In genomic region chr9:122064937-122065673, GRCm38 (mm10) we compare ENCODE assay signal across 8 mouse cellular contexts. TPM values are rescaled to one million over a fixed set of nuclear protein-coding genes. Genes with fewer than 3 reads are reported as not detected.
DNase-seq lines count a peak whose midpoint lies in the region; ATAC-seq and TF ChIP-seq lines count a peak whose summit lies in the region.

No protein-coding gene starts in this region.

- TF ChIP-seq EP300 in lung, postnatal 0 days (IDR thresholded peaks at IDR 0.05), result peak; percentile 94

- no peaks in the 10 kb centered on the region for H3K27me3 ChIP-seq in intestine, postnatal 0 days (replicated peaks; ENCODE audit: control insufficient read depth, insufficient read depth, low read length)
- H3K27me3 ChIP-seq in lung, postnatal 0 days (replicated peaks; ENCODE audit: insufficient read depth, low read length), result no peaks in the 10 kb centered on the region
- H3K27me3 ChIP-seq in midbrain, embryonic 14.5 days (ENCODE audit: control insufficient read depth, insufficient read depth, low read length), result no peaks in the 10 kb centered on the region
- no peaks in the 10 kb centered on the region for H3K27me3 ChIP-seq in forebrain, embryonic 14.5 days (replicated peaks; ENCODE audit: control insufficient read depth, insufficient read depth, low read length)
- H3K27me3 ChIP-seq in midbrain, embryonic 15.5 days (replicated peaks), result no peaks in the 10 kb centered on the region

- no peaks in the 10 kb centered on the region for H3K4me1 ChIP-seq in intestine, postnatal 0 days (replicated peaks; ENCODE audit: control insufficient read depth, insufficient read depth, low read length)
- H3K4me1 ChIP-seq in lung, postnatal 0 days (ENCODE audit: insufficient read depth, low read depth, low read length), result peaks cover 13% of the 10 kb centered on the region; the same call in 1 of the 2 replicates
- no peaks in the 10 kb centered on the region for H3K4me1 ChIP-seq in midbrain, embryonic 14.5 days (ENCODE audit: control insufficient read depth, insufficient read depth, low read length)
- H3K4me1 ChIP-seq in forebrain, embryonic 14.5 days (ENCODE audit: control insufficient read depth, insufficient read depth, low read length), result no peaks in the 10 kb centered on the region
- no peaks in the 10 kb centered on the region for H3K4me1 ChIP-seq in midbrain, embryonic 15.5 days

- no peaks in the 10 kb centered on the region for H3K9me3 ChIP-seq in intestine, postnatal 0 days (ENCODE audit: control insufficient read depth)
- no peaks in the 10 kb centered on the region for H3K9me3 ChIP-seq in lung, postnatal 0 days (ENCODE audit: low read length)
- no peaks in the 10 kb centered on the region for H3K9me3 ChIP-seq in midbrain, embryonic 14.5 days (ENCODE audit: control insufficient read depth, low read length)
- H3K9me3 ChIP-seq in forebrain, embryonic 14.5 days (replicated peaks; ENCODE audit: control insufficient read depth, low read length), result no peaks in the 10 kb centered on the region
- no peaks in the 10 kb centered on the region for H3K9me3 ChIP-seq in midbrain, embryonic 15.5 days

- ATAC-seq in intestine, postnatal 0 days, result no peak
- peak; percentile 74 for ATAC-seq in lung, postnatal 0 days
- no peak for ATAC-seq in midbrain, embryonic 14.5 days (ENCODE audit: low FRiP score, low TSS enrichment)
- ATAC-seq in forebrain, embryonic 14.5 days, result no peak
- no peak for ATAC-seq in midbrain, embryonic 15.5 days (replicated peaks)

- H3K4me2 ChIP-seq in intestine, postnatal 0 days (replicated peaks; ENCODE audit: low read depth), result no peak overlapping the region
- no peak overlapping the region for H3K4me2 ChIP-seq in lung, postnatal 0 days (replicated peaks; ENCODE audit: low read depth, low read length)
- H3K4me2 ChIP-seq in midbrain, embryonic 14.5 days (ENCODE audit: low read length), result no peak overlapping the region
- no peak overlapping the region for H3K4me2 ChIP-seq in forebrain, embryonic 14.5 days (ENCODE audit: low read length)
- H3K4me2 ChIP-seq in midbrain, embryonic 15.5 days, result no peak overlapping the region

- 75% methylated on average over 13 of the region's 13 CpGs for WGBS in intestine, postnatal 0 days
- 63% methylated on average over 13 of the region's 13 CpGs for WGBS in lung, postnatal 0 days
- WGBS in midbrain, embryonic 14.5 days, result 89% methylated on average over 13 of the region's 13 CpGs
- WGBS in forebrain, embryonic 14.5 days, result 88% methylated on average over 13 of the region's 13 CpGs
- 84% methylated on average over 13 of the region's 13 CpGs for WGBS in midbrain, embryonic 15.5 days

- TF ChIP-seq CTCF in gastrocnemius, adult 2 months (IDR thresholded peaks at IDR 0.05), result no peak
- TF ChIP-seq CTCF in intestine, postnatal 0 days (IDR thresholded peaks at IDR 0.05; ENCODE audit: low read depth), result no peak
- TF ChIP-seq CTCF in lung, postnatal 0 days (IDR thresholded peaks at IDR 0.05), result no peak

- peak overlapping the region; percentile 83 for H3K27ac ChIP-seq in gastrocnemius, adult 2 months
- peak overlapping the region; percentile 15 for H3K27ac ChIP-seq in intestine, postnatal 0 days (ENCODE audit: low read depth, low read length)
- peak overlapping the region; percentile 75 for H3K27ac ChIP-seq in lung, postnatal 0 days (ENCODE audit: low read length)
- no peak overlapping the region for H3K27ac ChIP-seq in midbrain, embryonic 14.5 days (replicated peaks; ENCODE audit: low read depth, low read length)
- H3K27ac ChIP-seq in forebrain, embryonic 14.5 days (ENCODE audit: low read depth, low read length), result no peak overlapping the region
- H3K27ac ChIP-seq in midbrain, embryonic 15.5 days, result no peak overlapping the region

- H3K36me3 ChIP-seq in intestine, postnatal 0 days (ENCODE audit: control insufficient read depth, insufficient read depth), result no peaks in the 10 kb centered on the region
- no peaks in the 10 kb centered on the region for H3K36me3 ChIP-seq in lung, postnatal 0 days (ENCODE audit: insufficient read depth, low read length)
- H3K36me3 ChIP-seq in midbrain, embryonic 14.5 days (ENCODE audit: control insufficient read depth, insufficient read depth, low read length), result no peaks in the 10 kb centered on the region
- H3K36me3 ChIP-seq in forebrain, embryonic 14.5 days (ENCODE audit: control insufficient read depth, insufficient read depth, low read length), result no peaks in the 10 kb centered on the region
- no peaks in the 10 kb centered on the region for H3K36me3 ChIP-seq in midbrain, embryonic 15.5 days (replicated peaks)

- intact Hi-C loops in gastrocnemius, adult 2 months (cut with DNase I), result loop anchor here (2.0 to 5.0 kb wide), 2 partner anchors 20 to 38 kb away; no protein-coding TSS in a partner anchor

- H3K4me3 ChIP-seq in gastrocnemius, adult 2 months, result no peak overlapping the region
- no peak overlapping the region for H3K4me3 ChIP-seq in intestine, postnatal 0 days (ENCODE audit: low read depth, low read length)
- H3K4me3 ChIP-seq in lung, postnatal 0 days (ENCODE audit: low read depth, low read length), result no peak overlapping the region
- H3K4me3 ChIP-seq in midbrain, embryonic 14.5 days (replicated peaks; ENCODE audit: low read depth, low read length), result no peak overlapping the region
- H3K4me3 ChIP-seq in forebrain, embryonic 14.5 days (ENCODE audit: low read depth, low read length), result no peak overlapping the region
- H3K4me3 ChIP-seq in midbrain, embryonic 15.5 days, result no peak overlapping the region

- peak; percentile 46 for DNase-seq in gastrocnemius, adult 2 months
- no peak for DNase-seq in gastrocnemius, postnatal 4 days (ENCODE audit: low spot score in 2 of 2)
- DNase-seq in heart, adult 11 months, result peak; percentile 99
- peak; percentile 70 for DNase-seq in lung, postnatal 0 days (ENCODE audit: low spot score)
- DNase-seq in midbrain, embryonic 14.5 days, result no peak
- no peak for DNase-seq in forebrain, embryonic 14.5 days (ENCODE audit: low spot score)

- H3K9ac ChIP-seq in intestine, postnatal 0 days (ENCODE audit: low read depth, low read length), result no peak overlapping the region
- H3K9ac ChIP-seq in lung, postnatal 0 days (replicated peaks; ENCODE audit: low read depth), result no peak overlapping the region
- H3K9ac ChIP-seq in midbrain, embryonic 14.5 days (replicated peaks; ENCODE audit: low read length), result no peak overlapping the region
- H3K9ac ChIP-seq in forebrain, embryonic 14.5 days (ENCODE audit: low read length), result no peak overlapping the region
- no peak overlapping the region for H3K9ac ChIP-seq in midbrain, embryonic 15.5 days

RNA-seq across cellular contexts. Expression of gene Snrk, which starts 52.0 kb away (rescaled TPM):
- 10 to 100 TPM; 55.2 to 80.0 TPM for total RNA-seq in gastrocnemius, adult 2 months (2021)
- total RNA-seq in gastrocnemius, postnatal 4 days (2021), result 10 to 100 TPM; 59.3 to 60.6 TPM
- polyA plus RNA-seq in intestine, postnatal 0 days (2015; fragmentation: Nextera tagmentation; extraction: Ambion mirVana), result 35.4 and 35.6 TPM in 2 replicates
- polyA plus RNA-seq in lung, postnatal 0 days (2015; fragmentation: Nextera tagmentation; extraction: Ambion mirVana), result 93.6 and 100 TPM in 2 replicates
- polyA plus RNA-seq in midbrain, embryonic 14.5 days (2014; fragmentation: Nextera tagmentation; extraction: Ambion mirVana), result 47.8 and 57.5 TPM in 2 replicates
- polyA plus RNA-seq in forebrain, embryonic 14.5 days (2014; fragmentation: Nextera tagmentation; extraction: Ambion mirVana), result 36.9 and 53.2 TPM in 2 replicates
- 79.8 and 103 TPM in 2 replicates for polyA plus RNA-seq in midbrain, embryonic 15.5 days (2015; fragmentation: Nextera tagmentation; extraction: Ambion mirVana)

Comparison
In these comparisons a context has a peak if more than half of its experiments do, and no peak if none do; other contexts are left out.
1. DNase-seq: peak in gastrocnemius, adult 2 months (single experiment), heart, adult 11 months (single experiment) and lung, postnatal 0 days (single experiment); none in gastrocnemius, postnatal 4 days (0 of 2), midbrain, embryonic 14.5 days (single experiment) and forebrain, embryonic 14.5 days (single experiment).
2. H3K27ac ChIP-seq: peak in gastrocnemius, adult 2 months (single experiment), intestine, postnatal 0 days (single experiment) and lung, postnatal 0 days (single experiment); none in midbrain, embryonic 14.5 days (single experiment), forebrain, embryonic 14.5 days (single experiment) and midbrain, embryonic 15.5 days (single experiment).